Mouse (Mus musculus) macrophage (primary cell): Measurements from ENCODE around the gene Mgat5. TPM values are rescaled to one million over a fixed set of nuclear protein-coding genes. Genes with fewer than 3 reads are reported as not detected.

Experiments
- H3K27ac ChIP-seq: fragments of 350-480 bp; formaldehyde crosslinking; 2 replicates; pipeline ENCODE4 v1.9.0; 2021
- H3K36me3 ChIP-seq: fragments of 350-480 bp; formaldehyde crosslinking; 2 replicates; pipeline ENCODE4 v1.9.0; 2021; ENCODE audit errors: inconsistent target
- H3K4me3 ChIP-seq: fragments of 350-480 bp; formaldehyde crosslinking; 2 replicates; pipeline ENCODE4 v1.9.0; 2021; ENCODE audit errors: inconsistent target
- H3K79me2 ChIP-seq: fragments of 350-480 bp; formaldehyde crosslinking; 2 replicates; pipeline ENCODE4 v1.9.0; 2021; ENCODE audit errors: inconsistent target
- WGBS: methylation state at CpG from one replicate; pipeline ENCODE4 v1.1.7; 2026; ENCODE audit warnings: inconsistent platforms; ENCODE audit not compliant: missing documents; 5-methylcytosine and 5-hydroxymethylcytosine counted together
- polyA plus RNA-seq: library from polyadenylated mRNA; stranded (reverse); fragments of 250-400 nt; gene quantifications from 3 replicates; pipeline ENCODE4 v1.2.4, GENCODE M21; 2018; ENCODE audit warnings: inconsistent platforms

The Mgat5 gene
- polyA plus RNA-seq, 1 experiment from 2014 or later, result 29.7 TPM

- no peaks in the 10 kb centered on the region for H3K79me2 ChIP-seq
- no peaks in the 10 kb centered on the region for H3K36me3 ChIP-seq
- whole genome bisulfite sequencing, result 24% methylated on average over 8 of the region's 8 CpGs
- H3K4me3 ChIP-seq, result no peak overlapping the region
- no peak overlapping the region for H3K27ac ChIP-seq
Measured at GRCm38 (mm10) chr1:127513140-127513539, 308.3 kb downstream of the Mgat5 start.

GRCm38 (mm10) chr1:127513664-127514063 is 308.8 kb downstream of the Mgat5 start:
- H3K4me3 ChIP-seq, result no peak overlapping the region
- 54% methylated on average over 3 of the region's 3 CpGs for WGBS
- no peaks in the 10 kb centered on the region for H3K79me2 ChIP-seq
- no peak overlapping the region for H3K27ac ChIP-seq
- H3K36me3 ChIP-seq, result no peaks in the 10 kb centered on the region

GRCm38 (mm10) chr1:127514479-127514878 is 309.7 kb downstream of the Mgat5 start:
- H3K79me2 ChIP-seq, result no peaks in the 10 kb centered on the region
- no peak overlapping the region for H3K4me3 ChIP-seq
- no peak overlapping the region for H3K27ac ChIP-seq
- WGBS, result 19% methylated on average over 3 of the region's 3 CpGs
- no peaks in the 10 kb centered on the region for H3K36me3 ChIP-seq

GRCm38 (mm10) chr1:127514888-127515287 is 310.1 kb downstream of the Mgat5 start:
- no peak overlapping the region for H3K27ac ChIP-seq

GRCm38 (mm10) chr1:127523364-127523763 is 318.5 kb downstream of the Mgat5 start:
- Histone ChIP-seq H3K36me3 (no peaks in the 10 kb centered on the region), H3K4me3 (no peak overlapping the region), H3K27ac (no peak overlapping the region), H3K79me2 (no peaks in the 10 kb centered on the region)
- WGBS, result 92% methylated on average over 8 of the region's 8 CpGs

More at GRCm38 (mm10) chr1:127514888-127515287, 310.1 kb downstream of the Mgat5 start:
- H3K79me2 ChIP-seq, result no peaks in the 10 kb centered on the region
- WGBS, result 97% methylated on average over 10 of the region's 10 CpGs
- no peak overlapping the region for H3K4me3 ChIP-seq
- no peaks in the 10 kb centered on the region for H3K36me3 ChIP-seq

- no peaks in the 10 kb centered on the region for H3K79me2 ChIP-seq
- no peak overlapping the region for H3K27ac ChIP-seq
- WGBS, result 88% methylated on average over 14 of the region's 14 CpGs
- H3K36me3 ChIP-seq, result no peaks in the 10 kb centered on the region
- no peak overlapping the region for H3K4me3 ChIP-seq
Measured at GRCm38 (mm10) chr1:127530849-127531580, 326.2 kb downstream of the Mgat5 start.

- H3K36me3 ChIP-seq, result no peaks in the 10 kb centered on the region
- 86% methylated on average over 5 of the region's 5 CpGs for whole genome bisulfite sequencing
Measured at GRCm38 (mm10) chr1:127531723-127532122, 326.9 kb downstream of the Mgat5 start.

GRCm38 (mm10) chr1:127536448-127536847 is 331.6 kb downstream of the Mgat5 start:
- Histone ChIP-seq H3K27ac (no peak overlapping the region), H3K79me2 (no peaks in the 10 kb centered on the region), H3K36me3 (no peaks in the 10 kb centered on the region), H3K4me3 (no peak overlapping the region)
- WGBS, result 75% methylated on average over 5 of the region's 5 CpGs

More at GRCm38 (mm10) chr1:127531723-127532122, 326.9 kb downstream of the Mgat5 start:
- Histone ChIP-seq H3K79me2 (no peaks in the 10 kb centered on the region), H3K27ac (no peak overlapping the region), H3K4me3 (no peak overlapping the region)

GRCm38 (mm10) chr1:127537204-127538038 is 332.6 kb downstream of the Mgat5 start:
- no peak overlapping the region for H3K4me3 ChIP-seq
- WGBS, result 69% methylated on average over 17 of the region's 17 CpGs
- H3K36me3 ChIP-seq, result no peaks in the 10 kb centered on the region
- H3K27ac ChIP-seq, result no peak overlapping the region
- no peaks in the 10 kb centered on the region for H3K79me2 ChIP-seq
